Mouse (Mus musculus) CH12.LX (cell line): ENCODE results near the gene Mtap. TPM values are rescaled to one million over a fixed set of nuclear protein-coding genes. Genes with fewer than 3 reads are reported as not detected.

Experiments
- DNase-seq: peaks from one replicate; pipeline ENCODE4 v3.0.0-alpha.2; 2013; ENCODE audit errors: extremely low read depth
- H3K27ac ChIP-seq: 2 replicates; pipeline ENCODE4 v1.5.1; 2012; ENCODE audit warnings: low read depth, mild to moderate bottlenecking, control low read depth, moderate library complexity; ENCODE audit not compliant: insufficient read depth
- H3K27me3 ChIP-seq: replicated peaks from 2 replicates; pipeline ENCODE3; 2012; ENCODE audit warnings: inconsistent platforms
- H3K36me3 ChIP-seq, 2 experiments: replicated peaks in 1 of 2; 2 replicates each; pipeline versions ENCODE3 to v1.6.1; 2012; ENCODE audit warnings: inconsistent platforms in 1 of 2, low read length in 1 of 2, mild to moderate bottlenecking in 1 of 2, mixed read lengths in 1 of 2, moderate library complexity in 1 of 2; ENCODE audit not compliant: control insufficient read depth in 1 of 2, insufficient read depth in 1 of 2
- H3K4me1 ChIP-seq, 2 experiments: 2 replicates each; pipeline ENCODE4 v1.6.1; 2012; ENCODE audit warnings: inconsistent platforms in 1 of 2, moderate library complexity in 1 of 2; ENCODE audit not compliant: insufficient read depth in 2 of 2, control insufficient read depth in 1 of 2
- H3K4me2 ChIP-seq: 2 replicates; pipeline ENCODE4 v1.6.1; 2012; ENCODE audit warnings: low read depth, mild to moderate bottlenecking, control low read depth; ENCODE audit not compliant: poor library complexity, insufficient read depth, severe bottlenecking
- H3K4me3 ChIP-seq, 3 experiments: fragments of 150-350 bp in 1 of 3; sonication (generic) in 1 of 3; replicated peaks in 1 of 3; 2 replicates each; pipeline versions ENCODE3 to v1.5.1; 2011 to 2012; ENCODE audit warnings: low read depth in 2 of 3, low read length in 2 of 3, mild to moderate bottlenecking in 2 of 3, moderate library complexity in 2 of 3, control low read depth in 1 of 3, improper control_type of control experiment in 1 of 3, inconsistent platforms in 1 of 3, mixed read lengths in 1 of 3; ENCODE audit not compliant: poor library complexity in 1 of 3
- H3K79me2 ChIP-seq: replicated peaks from 2 replicates; pipeline ENCODE4 v1.6.1; 2012; ENCODE audit warnings: mild to moderate bottlenecking, moderate library complexity; ENCODE audit not compliant: control insufficient read depth, poor library complexity, insufficient read depth, severe bottlenecking; ENCODE audit errors: extremely low read depth
- H3K9ac ChIP-seq: 2 replicates; pipeline ENCODE4 v1.6.1; 2012; ENCODE audit warnings: low read depth, mild to moderate bottlenecking, control low read depth, moderate library complexity; ENCODE audit not compliant: insufficient read depth
- H3K9me3 ChIP-seq: replicated peaks from 2 replicates; pipeline ENCODE3; 2012; ENCODE audit warnings: low read length, inconsistent platforms, mixed read lengths
- CHD2 ChIP-seq: IDR thresholded peaks from 2 replicates; pipeline ENCODE4 v1.6.1; 2011; ENCODE audit warnings: low read length, improper control_type of control experiment
- CTCF ChIP-seq, 2 experiments: IDR thresholded peaks in 1 of 2; conservative IDR thresholded peaks in 1 of 2; 2 replicates each; pipeline ENCODE4 v1.5.1; 2011 to 2012; ENCODE audit warnings: low read depth in 2 of 2, low read length in 2 of 2, improper control_type of control experiment in 1 of 2, inconsistent platforms in 1 of 2, mild to moderate bottlenecking in 1 of 2, moderate library complexity in 1 of 2
- E2F4 ChIP-seq: IDR thresholded peaks from 2 replicates; pipeline ENCODE4 v1.6.1; 2011; ENCODE audit warnings: low read depth, low read length, improper control_type of control experiment; ENCODE audit not compliant: insufficient replicate concordance
- EP300 ChIP-seq: IDR thresholded peaks from 2 replicates; pipeline ENCODE4 v1.6.1; 2011; ENCODE audit warnings: low read length, improper control_type of control experiment
- ETS1 ChIP-seq: conservative IDR thresholded peaks from 2 replicates; pipeline ENCODE4 v1.6.1; 2012; ENCODE audit warnings: low read depth, mild to moderate bottlenecking, inconsistent platforms, low read length, improper control_type of control experiment, moderate library complexity
- JUN ChIP-seq: IDR thresholded peaks from 2 replicates; pipeline ENCODE4 v1.6.1; 2011; ENCODE audit warnings: low read depth, mild to moderate bottlenecking, low read length, improper control_type of control experiment, moderate library complexity; ENCODE audit not compliant: insufficient read depth
- JUND ChIP-seq: conservative IDR thresholded peaks from 2 replicates; pipeline ENCODE4 v1.6.1; 2011; ENCODE audit warnings: low read depth, low read length, improper control_type of control experiment
- KAT2A ChIP-seq: IDR thresholded peaks from 2 replicates; pipeline ENCODE4 v1.6.1; 2012; ENCODE audit warnings: low read length, improper control_type of control experiment, inconsistent platforms; ENCODE audit not compliant: insufficient replicate concordance
- MAFK ChIP-seq: IDR thresholded peaks from 2 replicates; pipeline ENCODE4 v1.6.1; 2011; ENCODE audit warnings: low read length, improper control_type of control experiment; ENCODE audit not compliant: insufficient replicate concordance
- MAZ ChIP-seq: IDR thresholded peaks from 2 replicates; pipeline ENCODE4 v1.6.1; 2012; ENCODE audit warnings: low read depth, mild to moderate bottlenecking, inconsistent platforms, low read length, improper control_type of control experiment, moderate library complexity
- MXI1 ChIP-seq: IDR thresholded peaks from 2 replicates; pipeline ENCODE4 v1.6.1; 2011; ENCODE audit warnings: mild to moderate bottlenecking, low read depth, low read length, improper control_type of control experiment
- MYC ChIP-seq: IDR thresholded peaks from 2 replicates; pipeline ENCODE4 v1.6.1; 2011; ENCODE audit warnings: low read depth, mild to moderate bottlenecking, improper control_type of control experiment, low read length
- NELFE ChIP-seq: IDR thresholded peaks from 2 replicates; pipeline ENCODE4 v1.6.1; 2011; ENCODE audit warnings: low read depth, low read length, improper control_type of control experiment
- NRF1 ChIP-seq: IDR thresholded peaks from 2 replicates; pipeline ENCODE4 v1.6.1; 2014; ENCODE audit warnings: low read depth, mild to moderate bottlenecking, inconsistent platforms, low read length, improper control_type of control experiment, moderate library complexity
- POLR2A ChIP-seq: IDR thresholded peaks from 2 replicates; pipeline ENCODE4 v1.6.1; 2011; ENCODE audit warnings: low read depth, mild to moderate bottlenecking, improper control_type of control experiment, low read length
- POLR2AphosphoS2 ChIP-seq: IDR thresholded peaks from 2 replicates; pipeline ENCODE4 v1.6.1; 2011; ENCODE audit warnings: low read depth, low read length, improper control_type of control experiment
- SIN3A ChIP-seq: IDR thresholded peaks from 2 replicates; pipeline ENCODE4 v1.6.1; 2012; ENCODE audit warnings: low read length, improper control_type of control experiment, inconsistent platforms
- SMC3 ChIP-seq: IDR thresholded peaks from 2 replicates; pipeline ENCODE4 v1.6.1; 2011; ENCODE audit warnings: low read depth, low read length, improper control_type of control experiment
- TBP ChIP-seq: conservative IDR thresholded peaks from 2 replicates; pipeline ENCODE4 v1.6.1; 2011; ENCODE audit warnings: low read depth, low read length, improper control_type of control experiment
- TCF12 ChIP-seq: IDR thresholded peaks from 2 replicates; pipeline ENCODE4 v1.6.1; 2014; ENCODE audit warnings: low read depth, mild to moderate bottlenecking, inconsistent platforms, low read length, improper control_type of control experiment
- USF1 ChIP-seq: IDR thresholded peaks from 2 replicates; pipeline ENCODE4 v1.6.1; 2014; ENCODE audit warnings: low read depth, mild to moderate bottlenecking, inconsistent platforms, low read length, improper control_type of control experiment
- USF2 ChIP-seq: conservative IDR thresholded peaks from 2 replicates; pipeline ENCODE4 v1.6.1; 2011; ENCODE audit warnings: low read depth, low read length, improper control_type of control experiment
- ZNF384 ChIP-seq: IDR thresholded peaks from 2 replicates; pipeline ENCODE4 v1.6.1; 2012; ENCODE audit warnings: low read depth, low read length, improper control_type of control experiment, inconsistent platforms
- dilution Hi-C: fragments of 300-500 bp; cut with MboI; formaldehyde crosslinking; loops from 2 replicates; pipeline ENCODE4 v1.14.3; 2020; ENCODE audit warnings: low sequenced_read_pairs; ENCODE audit not compliant: extremely low pct_unique_long_range_greater_than_20kb, extremely low pct_ligation_motif_present
- in situ Hi-C: fragments of 300-500 bp; cut with MboI; formaldehyde crosslinking; loops from 3 replicates; pipeline ENCODE4 v1.14.3; 2019; ENCODE audit warnings: low sequenced_read_pairs, low pct_ligation_motif_present, low pct_unique_long_range_greater_than_20kb, mixed read lengths
- polyA plus RNA-seq: library from polyadenylated mRNA; unstranded; fragments of >175 nt; gene quantifications from 2 replicates; pipeline ENCODE4 v1.2.1, GENCODE M21; 2012; ENCODE audit warnings: low read depth; ENCODE audit not compliant: insufficient read length
- total RNA-seq, 2 experiments: library from RNA; depleted of rRNA; stranded (reverse); fragments of 300-350 nt in 1 of 2; fragments of >200 nt in 1 of 2; gene quantifications; 2 replicates each; pipeline ENCODE4 v1.2.3; 2012 to 2014

Gene Mtap
- total and polyA plus RNA-seq, 3 experiments = not detected

DNA sequence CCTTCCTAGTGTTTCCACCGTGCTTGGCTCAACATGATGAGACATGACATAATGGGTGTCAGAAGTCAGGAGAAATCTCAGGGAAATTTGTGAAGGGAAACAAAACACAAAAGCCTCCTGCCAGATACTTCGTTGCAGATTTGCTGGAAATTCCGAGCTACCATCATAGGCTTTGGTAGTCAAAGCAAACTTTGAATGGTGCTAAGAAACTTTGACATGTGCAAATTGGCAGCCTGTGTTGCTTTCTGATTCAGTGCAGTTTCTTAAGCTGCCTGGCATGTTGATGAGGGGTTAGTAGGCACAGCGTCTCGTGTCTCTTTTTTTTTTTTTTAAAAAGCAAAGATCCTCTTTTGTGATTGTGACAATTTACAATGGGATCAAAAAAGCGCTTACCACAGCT lies 46.7 kb upstream of the Mtap start:
- H3K27me3 ChIP-seq = no peaks in the 10 kb centered on the region
- H3K4me1 ChIP-seq = no peaks in the 10 kb centered on the region
- no peak overlapping the region for H3K4me2 ChIP-seq
- in situ Hi-C loops (no loop called here), dilution Hi-C loops (no loop called here)
- no peak overlapping the region for H3K4me3 ChIP-seq
- no peak overlapping the region for H3K27ac ChIP-seq
- no peaks in the 10 kb centered on the region for H3K79me2 ChIP-seq
- TF ChIP-seq SMC3 (no peak), TCF12 (no peak), JUND (no peak), MXI1 (no peak), TBP (no peak), MAFK (no peak), EP300 (no peak), NRF1 (no peak), KAT2A (no peak), USF2 (no peak), CHD2 (no peak)
- H3K9ac ChIP-seq = no peak overlapping the region
- DNase-seq = no peak
- no peaks in the 10 kb centered on the region for H3K36me3 ChIP-seq
- H3K9me3 ChIP-seq = no peaks in the 10 kb centered on the region

DNA sequence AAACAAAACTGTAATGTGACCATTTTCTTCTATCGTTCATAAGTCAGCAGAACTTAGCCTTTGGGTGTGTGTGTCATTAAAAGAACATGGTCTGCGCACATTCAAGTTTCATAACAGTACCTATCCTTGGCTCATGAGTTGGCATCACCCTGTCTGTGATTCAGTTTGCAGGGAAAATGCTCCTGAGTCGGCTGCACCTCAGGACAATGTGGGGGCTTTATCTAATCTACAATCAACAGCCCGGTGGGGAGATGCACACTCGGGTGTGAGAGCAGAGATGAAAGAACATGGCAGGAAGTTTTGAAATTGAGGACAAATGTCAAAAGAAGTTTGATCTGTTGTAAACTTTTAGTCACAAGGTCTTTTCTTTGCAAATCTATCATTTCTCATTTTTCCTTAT lies 44.8 kb upstream of the Mtap start:
- in situ Hi-C loops = no loop called here
- TF ChIP-seq SIN3A = no peak
- no peak for TF ChIP-seq POLR2A
- TF ChIP-seq MYC = no peak
- TF ChIP-seq MAFK = no peak
- TF ChIP-seq MAZ = no peak
- no peak for TF ChIP-seq ETS1
- TF ChIP-seq JUND = no peak
- TF ChIP-seq NELFE = no peak
- TF ChIP-seq NRF1 = no peak
- TF ChIP-seq JUN = no peak
- no peak for TF ChIP-seq MXI1
- TF ChIP-seq ZNF384 = no peak
- no peak for TF ChIP-seq E2F4
- no peak for TF ChIP-seq POLR2AphosphoS2
- TF ChIP-seq CTCF (conservative IDR thresholded peaks at IDR 0.05 in 1 of 2, IDR thresholded peaks at IDR 0.05 in 1 of 2; ENCODE audit: low read depth in 2 of 2, low read length in 2 of 2) = no peak
- no peak for TF ChIP-seq TCF12
- TF ChIP-seq TBP = no peak
- no peak for TF ChIP-seq USF1
- Histone ChIP-seq H3K4me3 (no peak overlapping the region), H3K79me2 (no peaks in the 10 kb centered on the region), H3K36me3 (no peaks in the 10 kb centered on the region), H3K27me3 (no peaks in the 10 kb centered on the region), H3K4me1 (no peaks in the 10 kb centered on the region), H3K9ac (no peak overlapping the region), H3K27ac (no peak overlapping the region), H3K4me2 (no peak overlapping the region), H3K9me3 (no peaks in the 10 kb centered on the region)
- no peak for DNase-seq
- dilution Hi-C loops = no loop called here
